Mouse (Mus musculus): ENCODE measurements around the gene Retreg2. TPM values are rescaled to one million over a fixed set of nuclear protein-coding genes. Genes with fewer than 3 reads are reported as not detected.

The Retreg2 gene
- polyA plus RNA-seq, 1 experiment from 2014 or later = 152 TPM

DNA sequence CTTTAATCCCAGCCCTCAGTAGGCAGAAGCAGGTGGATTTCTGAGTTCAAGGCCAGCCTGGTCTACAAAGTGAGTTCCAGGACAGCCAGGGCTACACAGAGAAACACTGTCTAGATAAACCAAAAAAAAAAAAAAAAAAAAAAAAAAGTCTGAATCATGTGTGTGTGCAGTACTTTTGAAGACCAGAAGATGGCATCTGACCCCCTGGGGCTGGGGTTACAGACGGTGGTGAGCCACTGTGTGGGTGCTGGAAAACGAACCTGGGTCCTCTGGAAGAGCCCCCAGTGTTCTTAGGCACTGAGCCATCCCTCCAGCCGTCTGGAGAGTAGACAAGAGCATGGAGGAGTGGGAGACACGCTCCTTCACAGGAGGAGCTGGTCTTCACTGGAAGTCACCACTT, 39.6 kb downstream of the Retreg2 start:
- Histone ChIP-seq H3K36me3 (ENCODE audit: control insufficient read depth, insufficient read depth, low read length) (peaks cover 29% of the 10 kb centered on the region), H3K4me3 (ENCODE audit: low read depth, low read length) (no peak overlapping the region), H3K27me3 (ENCODE audit: control insufficient read depth, insufficient read depth, low read length) (no peaks in the 10 kb centered on the region), H3K27ac (ENCODE audit: low read depth, low read length) (no peak overlapping the region), H3K4me1 (ENCODE audit: control insufficient read depth, insufficient read depth, low read length) (peaks cover 15% of the 10 kb centered on the region; the same call in 1 of the 2 replicates), H3K9me3 (ENCODE audit: control insufficient read depth, low read length) (no peaks in the 10 kb centered on the region), H3K9ac (replicated peaks; ENCODE audit: low read depth, low read length) (no peak overlapping the region), H3K4me2 (ENCODE audit: low read depth, low read length) (no peak overlapping the region)
- WGBS = 70% methylated on average over 4 of the region's 4 CpGs
- ATAC-seq (ENCODE audit: low read depth) = no peak

DNA sequence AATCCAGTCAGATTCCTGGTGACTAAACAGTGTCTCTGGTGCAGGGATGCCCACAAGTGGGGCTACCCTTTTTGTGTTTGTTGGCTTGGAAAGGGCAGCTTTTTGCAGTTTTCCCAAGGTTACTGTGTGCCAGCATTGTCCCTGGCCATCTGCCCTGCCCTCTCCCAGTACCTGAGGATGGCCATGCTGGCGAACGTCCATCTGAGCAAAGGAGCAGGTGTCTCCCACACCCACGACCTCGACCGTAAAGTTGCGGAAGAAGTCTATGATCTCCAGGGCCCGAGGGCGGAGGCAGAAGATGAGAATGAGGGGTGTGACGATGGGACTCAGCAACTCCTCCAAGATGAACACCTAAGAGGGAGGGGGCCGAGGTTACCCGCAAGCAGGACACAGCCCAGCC, 42.9 kb downstream of the Retreg2 start:
- Histone ChIP-seq H3K27ac (ENCODE audit: low read depth, low read length) (no peak overlapping the region), H3K36me3 (ENCODE audit: control insufficient read depth, insufficient read depth, low read length) (peaks cover 35% of the 10 kb centered on the region), H3K4me1 (ENCODE audit: control insufficient read depth, insufficient read depth, low read length) (peaks cover under 1% of the 10 kb centered on the region; the same call in 1 of the 2 replicates), H3K9me3 (ENCODE audit: control insufficient read depth, low read length) (no peaks in the 10 kb centered on the region), H3K27me3 (ENCODE audit: control insufficient read depth, insufficient read depth, low read length) (no peaks in the 10 kb centered on the region), H3K4me3 (ENCODE audit: low read depth, low read length) (no peak overlapping the region), H3K4me2 (ENCODE audit: low read depth, low read length) (no peak overlapping the region), H3K9ac (replicated peaks; ENCODE audit: low read depth, low read length) (no peak overlapping the region)
- no peak for ATAC-seq (ENCODE audit: low read depth)
- WGBS = 96% methylated on average over 11 of the region's 11 CpGs

DNA sequence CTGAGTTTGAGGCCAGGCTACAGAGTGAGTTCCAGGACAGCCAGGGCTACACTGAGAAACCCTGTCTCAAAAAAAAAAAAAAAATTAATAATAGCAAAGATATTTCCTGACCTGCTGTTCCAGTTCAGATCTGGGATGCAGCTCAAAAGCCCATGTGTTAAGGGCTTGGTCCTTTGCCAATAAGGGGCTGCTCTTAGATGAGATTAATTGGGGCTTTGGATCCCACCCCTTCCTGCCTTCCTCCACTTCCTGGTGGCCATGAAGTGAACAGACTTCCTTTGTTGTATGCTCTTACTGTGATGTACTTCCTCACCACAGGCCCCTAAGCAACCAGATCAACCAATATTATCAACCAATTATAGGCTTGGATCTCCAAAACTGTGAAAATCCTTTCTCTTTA, 44.5 kb downstream of the Retreg2 start:
- Histone ChIP-seq H3K36me3 (ENCODE audit: control insufficient read depth, insufficient read depth, low read length) (peaks cover 34% of the 10 kb centered on the region), H3K9me3 (ENCODE audit: control insufficient read depth, low read length) (no peaks in the 10 kb centered on the region)
- ATAC-seq (ENCODE audit: low read depth) = no peak

DNA sequence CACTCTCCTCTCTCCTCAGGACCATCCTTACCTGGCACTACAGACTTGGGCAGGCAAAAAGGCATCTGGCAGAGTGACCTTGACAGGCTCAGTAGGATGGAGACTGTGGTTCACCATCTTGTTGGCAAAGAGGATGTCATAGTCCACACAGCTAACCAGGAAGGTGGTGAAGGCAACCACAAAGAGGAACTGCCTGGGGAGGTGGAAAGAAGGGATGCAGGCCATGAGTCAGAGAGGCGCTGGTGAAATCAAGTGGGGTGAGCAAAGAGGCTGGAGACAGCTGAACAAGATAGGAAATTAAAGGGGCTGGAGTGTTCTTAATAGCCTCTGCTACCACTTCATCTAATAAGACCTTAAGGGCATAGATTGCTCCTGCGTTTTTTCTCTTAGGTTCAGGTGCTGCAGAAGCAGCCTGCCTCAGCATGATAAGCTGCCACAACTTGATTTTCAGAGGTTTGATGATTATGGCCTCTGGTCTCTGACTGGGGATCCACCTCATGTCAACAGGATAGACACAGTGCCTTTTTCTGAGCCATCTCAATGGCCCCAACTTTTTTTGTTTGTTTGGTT, 45.4 kb downstream of the Retreg2 start:
- Histone ChIP-seq H3K27ac (ENCODE audit: low read depth, low read length) (no peak overlapping the region), H3K4me1 (ENCODE audit: control insufficient read depth, insufficient read depth, low read length) (peaks cover 10% of the 10 kb centered on the region; the same call in 1 of the 2 replicates), H3K9me3 (ENCODE audit: control insufficient read depth, low read length) (no peaks in the 10 kb centered on the region), H3K9ac (replicated peaks; ENCODE audit: low read depth, low read length) (no peak overlapping the region), H3K4me3 (ENCODE audit: low read depth, low read length) (no peak overlapping the region), H3K36me3 (ENCODE audit: control insufficient read depth, insufficient read depth, low read length) (peaks cover 26% of the 10 kb centered on the region), H3K4me2 (ENCODE audit: low read depth, low read length) (no peak overlapping the region), H3K27me3 (ENCODE audit: control insufficient read depth, insufficient read depth, low read length) (no peaks in the 10 kb centered on the region; the same call in 1 of the 2 replicates)
- ATAC-seq (ENCODE audit: low read depth) = no peak
- WGBS = 93% methylated on average over 2 of the region's 2 CpGs

More for the DNA sequence above, 44.5 kb downstream of the Retreg2 start:
- Histone ChIP-seq H3K27me3 (ENCODE audit: control insufficient read depth, insufficient read depth, low read length) (no peaks in the 10 kb centered on the region; the same call in 1 of the 2 replicates), H3K27ac (ENCODE audit: low read depth, low read length) (no peak overlapping the region), H3K4me3 (ENCODE audit: low read depth, low read length) (no peak overlapping the region), H3K4me1 (ENCODE audit: control insufficient read depth, insufficient read depth, low read length) (peaks cover 8% of the 10 kb centered on the region; the same call in 1 of the 2 replicates), H3K4me2 (ENCODE audit: low read depth, low read length) (no peak overlapping the region), H3K9ac (replicated peaks; ENCODE audit: low read depth, low read length) (no peak overlapping the region)

DNA sequence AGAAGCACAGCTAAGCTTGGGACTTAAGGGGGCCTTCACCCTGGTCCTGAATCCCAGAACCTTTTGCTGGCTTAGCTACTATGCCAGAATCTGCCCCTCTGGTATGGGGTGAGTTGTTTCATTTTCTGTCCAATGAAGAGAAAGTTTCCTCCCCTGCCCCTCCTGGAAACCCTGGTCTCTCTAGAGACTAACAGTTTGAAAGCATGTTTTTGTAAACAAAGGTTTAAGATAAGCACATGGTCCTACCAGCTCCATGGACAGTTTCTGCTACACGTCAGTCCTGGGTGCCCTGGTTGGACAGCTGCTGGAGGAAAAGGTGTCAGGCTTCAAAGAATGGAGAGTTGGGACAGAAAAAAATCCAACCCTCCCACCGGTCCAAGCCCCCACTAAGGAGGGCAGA, 48.0 kb downstream of the Retreg2 start:
- Histone ChIP-seq H3K9ac (replicated peaks; ENCODE audit: low read depth, low read length) (peak overlapping the region; percentile 92; the same call in 1 of the 2 replicates), H3K4me3 (ENCODE audit: low read depth, low read length) (no peak overlapping the region)
- WGBS = 75% methylated on average over 2 of the region's 2 CpGs

DNA sequence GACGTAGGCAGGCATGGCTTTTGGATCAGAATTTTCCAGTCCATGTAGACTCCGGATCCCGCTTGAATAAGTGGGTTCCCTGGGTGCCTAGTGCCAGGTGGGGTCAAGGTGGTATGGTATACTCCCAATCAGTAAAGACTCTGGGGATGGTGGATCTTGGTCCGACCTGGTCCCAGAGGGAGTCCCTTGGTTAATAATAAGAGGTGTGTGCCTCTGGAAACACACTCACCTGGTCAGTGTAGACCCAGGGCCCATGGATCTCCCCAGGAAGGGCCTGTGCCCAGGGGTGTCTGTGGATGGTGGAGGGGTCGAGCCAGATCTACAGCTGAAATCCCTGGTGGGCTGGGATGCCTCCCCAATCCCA, 48.7 kb downstream of the Retreg2 start:
- peak overlapping the region; percentile 82 for H3K4me3 ChIP-seq (ENCODE audit: low read depth, low read length)
- H3K9me3 ChIP-seq (ENCODE audit: control insufficient read depth, low read length) = no peaks in the 10 kb centered on the region
- H3K27me3 ChIP-seq (ENCODE audit: control insufficient read depth, insufficient read depth, low read length) = no peaks in the 10 kb centered on the region; the same call in 1 of the 2 replicates
- H3K36me3 ChIP-seq (ENCODE audit: control insufficient read depth, insufficient read depth, low read length) = peaks cover 13% of the 10 kb centered on the region; the same call in 1 of the 2 replicates
- H3K4me2 ChIP-seq (ENCODE audit: low read depth, low read length) = peak overlapping the region; percentile 97
- no peak for ATAC-seq (ENCODE audit: low read depth)
- H3K4me1 ChIP-seq (ENCODE audit: control insufficient read depth, insufficient read depth, low read length) = peaks cover 15% of the 10 kb centered on the region; the same call in 1 of the 2 replicates
- peak overlapping the region; percentile 95 for H3K27ac ChIP-seq (ENCODE audit: low read depth, low read length)
- WGBS = 60% methylated on average over 4 of the region's 5 CpGs
- peak overlapping the region; percentile 92 for H3K9ac ChIP-seq (replicated peaks; ENCODE audit: low read depth, low read length)

More for the DNA sequence above, 48.0 kb downstream of the Retreg2 start:
- H3K9me3 ChIP-seq (ENCODE audit: control insufficient read depth, low read length) = no peaks in the 10 kb centered on the region
- H3K4me1 ChIP-seq (ENCODE audit: control insufficient read depth, insufficient read depth, low read length) = peaks cover 15% of the 10 kb centered on the region; the same call in 1 of the 2 replicates
- H3K27me3 ChIP-seq (ENCODE audit: control insufficient read depth, insufficient read depth, low read length) = no peaks in the 10 kb centered on the region; the same call in 1 of the 2 replicates
- H3K36me3 ChIP-seq (ENCODE audit: control insufficient read depth, insufficient read depth, low read length) = peaks cover 15% of the 10 kb centered on the region; the same call in 1 of the 2 replicates
- H3K4me2 ChIP-seq (ENCODE audit: low read depth, low read length) = peak overlapping the region; percentile 97
- ATAC-seq (ENCODE audit: low read depth) = no peak
- H3K27ac ChIP-seq (ENCODE audit: low read depth, low read length) = no peak overlapping the region

DNA sequence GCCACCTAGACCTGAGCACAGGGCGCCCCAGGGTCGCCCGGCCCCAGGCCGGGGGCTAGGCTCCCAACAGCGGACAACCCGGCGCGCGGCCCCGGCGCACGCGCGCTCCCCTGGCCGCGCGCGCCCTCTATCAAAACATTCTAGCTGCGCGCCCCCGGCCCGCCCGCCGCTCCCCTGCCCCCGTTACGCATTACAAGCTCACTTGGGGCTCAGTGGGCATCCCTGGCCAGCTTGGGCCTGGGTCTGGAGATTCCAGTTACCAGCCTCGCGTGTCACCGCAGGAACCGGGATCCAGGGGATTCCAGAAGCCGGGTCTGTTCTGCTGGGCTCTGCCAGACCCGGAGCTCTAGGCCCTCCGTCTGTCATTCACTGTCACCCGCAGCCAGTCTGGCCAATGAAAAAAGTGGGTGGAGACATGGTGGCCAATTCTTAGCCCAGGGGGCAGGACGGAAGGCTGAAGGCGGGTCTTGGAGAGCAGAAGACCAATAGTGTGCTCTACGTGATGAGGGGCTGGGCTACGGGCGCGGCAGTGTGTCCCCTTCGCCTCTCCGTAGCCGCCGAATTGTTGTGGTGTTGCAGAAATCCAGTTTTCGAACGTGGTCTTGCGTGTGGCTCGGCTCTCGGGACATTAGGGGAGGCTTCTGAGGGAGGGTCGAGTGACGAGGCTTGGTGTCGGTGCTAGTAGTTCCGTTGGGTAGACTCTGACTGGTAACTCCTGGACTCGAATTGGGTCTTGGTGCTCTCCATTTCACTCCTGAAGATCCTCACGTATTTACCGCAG, 49.2 kb downstream of the Retreg2 start, which contains the start of the genes Ankzf1 and Atg9a:
Ankzf1 (plus strand) TSS at position 530 of the 781 bp plus-strand sequence.
Atg9a (minus strand) TSS at position 575 of the 781 bp plus-strand sequence.
- ATAC-seq (ENCODE audit: low read depth) = peak; percentile 100

DNA sequence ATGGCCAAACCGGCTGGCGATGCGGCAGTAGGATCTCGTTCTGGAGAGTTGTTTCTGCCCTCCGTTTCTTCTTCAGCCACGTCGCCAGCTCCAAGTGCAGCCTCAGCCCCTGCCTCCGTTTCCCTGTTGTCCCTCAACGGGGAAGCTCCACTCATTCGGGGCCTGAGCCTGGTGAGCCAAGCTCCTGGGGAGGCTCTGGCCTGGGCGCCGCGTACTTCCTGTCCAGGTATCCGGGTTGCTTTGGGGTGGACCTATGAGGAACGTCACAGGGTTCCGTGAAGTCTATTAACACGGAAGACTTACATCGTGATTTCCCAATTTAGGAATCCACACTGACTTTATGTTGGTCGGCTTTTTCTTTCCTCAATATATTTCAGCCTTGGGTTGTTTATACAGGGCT, 49.9 kb downstream of the Retreg2 start:
- Histone ChIP-seq H3K9ac (replicated peaks; ENCODE audit: low read depth, low read length) (peak overlapping the region; percentile 92), H3K27ac (ENCODE audit: low read depth, low read length) (peak overlapping the region; percentile 85), H3K4me1 (ENCODE audit: control insufficient read depth, insufficient read depth, low read length) (peaks cover 15% of the 10 kb centered on the region; the same call in 1 of the 2 replicates), H3K9me3 (ENCODE audit: control insufficient read depth, low read length) (no peaks in the 10 kb centered on the region), H3K4me3 (ENCODE audit: low read depth, low read length) (peak overlapping the region; percentile 82), H3K36me3 (ENCODE audit: control insufficient read depth, insufficient read depth, low read length) (peaks cover 4% of the 10 kb centered on the region; the same call in 1 of the 2 replicates), H3K27me3 (ENCODE audit: control insufficient read depth, insufficient read depth, low read length) (no peaks in the 10 kb centered on the region; the same call in 1 of the 2 replicates), H3K4me2 (ENCODE audit: low read depth, low read length) (peak overlapping the region; percentile 97)
- 2% methylated on average over 19 of the region's 19 CpGs for WGBS
- ATAC-seq (ENCODE audit: low read depth) = 0 out of 2 replicates have a peak, but pooled peaks have one; percentile 7

More for the DNA sequence above, 49.2 kb downstream of the Retreg2 start, which contains the start of the genes Ankzf1 and Atg9a:
- Histone ChIP-seq H3K4me2 (ENCODE audit: low read depth, low read length) (peak within 1 kb of the TSS; percentile 97), H3K27ac (ENCODE audit: low read depth, low read length) (peak within 1 kb of the TSS; percentile 95), H3K4me1 (ENCODE audit: control insufficient read depth, insufficient read depth, low read length) (peaks cover 15% of the 10 kb centered on the region; the same call in 1 of the 2 replicates), H3K4me3 (ENCODE audit: low read depth, low read length) (peak within 1 kb of the TSS; percentile 82), H3K9ac (replicated peaks; ENCODE audit: low read depth, low read length) (peak within 1 kb of the TSS; percentile 92), H3K27me3 (ENCODE audit: control insufficient read depth, insufficient read depth, low read length) (no peaks in the 10 kb centered on the region; the same call in 1 of the 2 replicates), H3K36me3 (ENCODE audit: control insufficient read depth, insufficient read depth, low read length) (peaks cover 9% of the 10 kb centered on the region; the same call in 1 of the 2 replicates), H3K9me3 (ENCODE audit: control insufficient read depth, low read length) (no peaks in the 10 kb centered on the region)
- under 1% methylated on average over 49 of the region's 56 CpGs for WGBS

Data from neural tube, embryonic 14.5 days (tissue).